Mouse (Mus musculus): ENCODE data around the gene Fam118b. TPM values are rescaled to one million over a fixed set of nuclear protein-coding genes. Genes with fewer than 3 reads are reported as not detected.

Fam118b gene
- polyA plus RNA-seq, 1 experiment from 2014 or later, result 9.9 TPM

DNA sequence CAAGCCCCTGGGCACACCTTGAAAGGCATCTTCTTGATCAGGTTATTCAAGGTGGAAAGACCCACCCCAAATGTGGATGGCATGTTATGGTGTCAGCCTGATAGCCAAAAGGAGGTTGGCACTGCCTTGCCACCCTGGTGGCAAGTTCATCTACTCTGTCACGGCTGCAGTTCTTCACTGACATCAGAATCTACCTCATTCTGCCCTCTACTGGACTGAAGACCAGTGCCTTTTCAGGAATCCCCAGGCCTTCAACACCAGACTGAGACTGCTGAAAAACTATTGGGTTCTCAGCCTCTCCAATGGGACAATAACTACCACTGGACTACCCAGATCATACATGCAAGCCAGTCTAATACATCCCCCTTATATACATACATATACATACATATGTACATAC, 27.9 kb downstream of the Fam118b start:
- no peaks in the 10 kb centered on the region for H3K27me3 ChIP-seq (ENCODE audit: control insufficient read depth, insufficient read depth, low read depth, low read length)
- H3K9me3 ChIP-seq (replicated peaks; ENCODE audit: control insufficient read depth, low read length), result no peaks in the 10 kb centered on the region
- no peaks in the 10 kb centered on the region for H3K36me3 ChIP-seq (ENCODE audit: control insufficient read depth, insufficient read depth)
- H3K27ac ChIP-seq (ENCODE audit: low read length), result no peak overlapping the region
- WGBS (ENCODE audit: insufficient replicate concordance), result 50% methylated on average over 1 of the region's 1 CpGs
- H3K9ac ChIP-seq (ENCODE audit: low read depth, low read length), result no peak overlapping the region
- H3K4me1 ChIP-seq (ENCODE audit: control insufficient read depth, low read depth, low read length), result no peaks in the 10 kb centered on the region
- H3K4me3 ChIP-seq (ENCODE audit: low read depth, low read length), result no peak overlapping the region
- H3K4me2 ChIP-seq (ENCODE audit: low read depth, low read length), result no peak overlapping the region
- no peak for ATAC-seq (ENCODE audit: low read depth)

DNA sequence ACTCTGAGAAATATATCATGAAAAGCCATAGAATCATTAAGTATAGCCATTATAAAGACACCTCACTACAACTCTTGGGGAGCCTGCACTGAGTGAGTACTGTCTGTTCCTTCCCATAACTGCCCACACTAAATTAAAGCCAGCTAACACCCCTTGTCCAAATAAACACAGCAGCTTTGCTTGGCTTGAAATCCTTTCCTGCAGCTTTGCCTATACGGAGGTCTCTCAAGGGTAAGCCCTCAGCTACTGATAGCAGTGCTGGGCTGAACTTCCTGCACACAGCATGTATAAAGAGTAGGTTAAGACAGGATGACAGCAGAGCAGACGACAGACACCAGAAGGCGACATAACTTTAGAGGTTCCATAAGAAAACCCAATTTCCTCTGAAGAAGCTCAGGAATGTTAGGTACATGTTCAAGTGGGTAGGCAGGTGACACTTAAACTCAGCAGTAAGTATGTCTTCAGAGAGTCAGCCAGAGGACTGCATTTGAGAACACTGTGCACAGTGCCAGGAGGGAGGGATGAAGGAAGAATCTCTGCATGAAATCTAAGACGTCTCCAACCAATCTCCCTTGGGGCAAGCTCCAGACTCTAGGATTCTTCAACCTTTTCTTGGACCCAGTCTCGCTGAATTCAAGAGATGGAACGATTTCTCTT, 28.6 kb downstream of the Fam118b start:
- 59% methylated on average over 6 of the region's 6 CpGs for WGBS (ENCODE audit: insufficient replicate concordance)
- Histone ChIP-seq H3K27me3 (ENCODE audit: control insufficient read depth, insufficient read depth, low read depth, low read length) (no peaks in the 10 kb centered on the region), H3K4me2 (ENCODE audit: low read depth, low read length) (no peak overlapping the region), H3K9ac (ENCODE audit: low read depth, low read length) (no peak overlapping the region), H3K27ac (ENCODE audit: low read length) (no peak overlapping the region), H3K4me3 (ENCODE audit: low read depth, low read length) (no peak overlapping the region), H3K36me3 (ENCODE audit: control insufficient read depth, insufficient read depth) (no peaks in the 10 kb centered on the region), H3K4me1 (ENCODE audit: control insufficient read depth, low read depth, low read length) (no peaks in the 10 kb centered on the region), H3K9me3 (replicated peaks; ENCODE audit: control insufficient read depth, low read length) (no peaks in the 10 kb centered on the region)
- ATAC-seq (ENCODE audit: low read depth), result no peak

DNA sequence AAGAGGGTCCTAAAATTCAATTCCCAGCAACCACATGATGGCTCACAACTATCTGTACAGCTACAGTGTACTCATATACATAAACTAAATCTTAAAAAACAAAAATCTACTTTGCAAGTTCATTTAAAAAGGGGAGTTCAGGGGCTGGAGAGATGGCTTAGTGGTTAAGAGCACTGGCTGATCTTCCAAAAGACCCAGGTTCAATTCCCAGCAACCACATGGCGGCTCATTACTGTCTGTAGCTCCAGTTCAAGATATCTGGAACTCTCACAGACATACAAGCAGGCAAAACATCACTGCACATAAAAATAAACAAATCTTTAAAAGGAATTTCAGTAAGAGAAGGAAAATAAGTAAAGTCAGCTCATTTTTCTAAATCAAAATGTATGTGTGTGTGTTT, 29.2 kb downstream of the Fam118b start:
- Histone ChIP-seq H3K27ac (ENCODE audit: low read length) (no peak overlapping the region), H3K4me3 (ENCODE audit: low read depth, low read length) (no peak overlapping the region), H3K9ac (ENCODE audit: low read depth, low read length) (no peak overlapping the region), H3K4me2 (ENCODE audit: low read depth, low read length) (no peak overlapping the region), H3K4me1 (ENCODE audit: control insufficient read depth, low read depth, low read length) (no peaks in the 10 kb centered on the region), H3K9me3 (replicated peaks; ENCODE audit: control insufficient read depth, low read length) (no peaks in the 10 kb centered on the region), H3K27me3 (ENCODE audit: control insufficient read depth, insufficient read depth, low read depth, low read length) (no peaks in the 10 kb centered on the region), H3K36me3 (ENCODE audit: control insufficient read depth, insufficient read depth) (no peaks in the 10 kb centered on the region)
- WGBS (ENCODE audit: insufficient replicate concordance), result 87% methylated on average over 1 of the region's 1 CpGs
- no peak for ATAC-seq (ENCODE audit: low read depth)

DNA sequence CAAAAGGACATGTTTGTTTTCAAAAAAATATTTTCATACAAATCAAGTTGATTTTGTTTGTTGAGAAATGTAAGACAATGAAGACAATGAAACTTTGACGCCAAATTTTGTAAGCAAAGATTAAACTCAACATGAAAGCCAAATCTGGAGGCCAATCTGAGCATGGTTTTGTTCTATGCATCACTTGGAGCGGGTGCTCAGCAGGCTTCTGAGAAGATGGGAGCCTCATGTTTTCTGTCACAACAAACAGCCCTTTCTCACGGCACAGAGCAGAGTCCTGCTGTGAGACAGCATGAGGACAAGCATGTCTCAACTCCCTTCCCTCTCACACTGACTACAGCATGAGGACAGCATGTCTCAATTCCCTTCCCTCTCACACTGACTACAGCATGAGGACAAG, 31.6 kb downstream of the Fam118b start:
- ATAC-seq (ENCODE audit: low read depth), result no peak
- no peaks in the 10 kb centered on the region for H3K4me1 ChIP-seq (ENCODE audit: control insufficient read depth, low read depth, low read length)
- H3K36me3 ChIP-seq (ENCODE audit: control insufficient read depth, insufficient read depth), result no peaks in the 10 kb centered on the region
- H3K9ac ChIP-seq (ENCODE audit: low read depth, low read length), result no peak overlapping the region
- H3K27me3 ChIP-seq (ENCODE audit: control insufficient read depth, insufficient read depth, low read depth, low read length), result no peaks in the 10 kb centered on the region
- no peak overlapping the region for H3K27ac ChIP-seq (ENCODE audit: low read length)
- H3K4me3 ChIP-seq (ENCODE audit: low read depth, low read length), result no peak overlapping the region
- WGBS (ENCODE audit: insufficient replicate concordance), result 69% methylated on average over 3 of the region's 3 CpGs
- no peak overlapping the region for H3K4me2 ChIP-seq (ENCODE audit: low read depth, low read length)
- no peaks in the 10 kb centered on the region for H3K9me3 ChIP-seq (replicated peaks; ENCODE audit: control insufficient read depth, low read length)

DNA sequence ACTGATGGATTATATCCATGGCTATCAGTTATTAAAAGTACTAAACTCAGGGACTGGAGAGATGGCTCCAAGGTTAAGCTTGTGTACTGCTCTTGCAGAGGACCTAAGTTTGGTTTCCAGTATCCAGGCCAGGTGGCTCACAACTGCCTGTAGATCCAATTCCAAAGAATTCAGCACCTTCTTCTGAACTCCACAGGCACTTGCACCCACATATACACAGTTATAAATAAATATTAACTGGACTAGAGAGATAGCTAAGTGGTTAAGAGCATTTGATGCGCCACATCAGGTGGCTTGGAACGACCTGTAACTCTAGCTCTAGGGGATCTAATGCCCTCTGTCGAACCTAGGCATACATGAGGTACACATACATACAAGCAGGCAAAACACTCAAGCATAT, 38.9 kb downstream of the Fam118b start:
- no peak overlapping the region for H3K4me3 ChIP-seq (ENCODE audit: low read depth, low read length)
- 75% methylated on average over 3 of the region's 3 CpGs for whole genome bisulfite sequencing (ENCODE audit: insufficient replicate concordance)
- no peaks in the 10 kb centered on the region for H3K4me1 ChIP-seq (ENCODE audit: control insufficient read depth, low read depth, low read length)
- no peaks in the 10 kb centered on the region for H3K27me3 ChIP-seq (ENCODE audit: control insufficient read depth, insufficient read depth, low read depth, low read length)
- H3K4me2 ChIP-seq (ENCODE audit: low read depth, low read length), result no peak overlapping the region
- no peaks in the 10 kb centered on the region for H3K36me3 ChIP-seq (ENCODE audit: control insufficient read depth, insufficient read depth)
- H3K27ac ChIP-seq (ENCODE audit: low read length), result no peak overlapping the region
- no peaks in the 10 kb centered on the region for H3K9me3 ChIP-seq (replicated peaks; ENCODE audit: control insufficient read depth, low read length)
- ATAC-seq (ENCODE audit: low read depth), result no peak
- H3K9ac ChIP-seq (ENCODE audit: low read depth, low read length), result no peak overlapping the region

DNA sequence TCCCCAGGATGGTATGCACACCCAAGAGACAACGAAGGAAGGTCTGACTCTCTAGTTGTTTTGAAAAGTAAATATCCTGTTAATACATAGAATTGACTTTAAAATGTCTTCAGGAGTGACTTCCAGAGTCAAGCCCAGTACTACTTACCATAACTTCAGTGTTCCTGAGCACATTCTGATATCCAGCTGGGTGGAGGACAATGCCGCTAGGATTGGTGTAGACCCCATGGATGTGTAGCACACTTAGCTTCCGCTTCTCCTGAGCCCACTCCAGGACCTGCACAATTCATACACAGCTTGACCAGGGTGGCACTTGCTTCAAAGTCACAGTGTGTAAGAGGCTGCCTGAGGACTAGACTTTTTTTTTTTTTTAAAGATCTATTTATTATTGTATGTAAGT, 44.1 kb downstream of the Fam118b start:
- H3K4me2 ChIP-seq (ENCODE audit: low read depth, low read length), result no peak overlapping the region
- H3K36me3 ChIP-seq (ENCODE audit: control insufficient read depth, insufficient read depth), result peaks cover 4% of the 10 kb centered on the region
- no peak overlapping the region for H3K9ac ChIP-seq (ENCODE audit: low read depth, low read length)
- no peaks in the 10 kb centered on the region for H3K9me3 ChIP-seq (replicated peaks; ENCODE audit: control insufficient read depth, low read length)
- H3K27ac ChIP-seq (ENCODE audit: low read length), result no peak overlapping the region
- H3K4me1 ChIP-seq (ENCODE audit: control insufficient read depth, low read depth, low read length), result no peaks in the 10 kb centered on the region
- H3K27me3 ChIP-seq (ENCODE audit: control insufficient read depth, insufficient read depth, low read depth, low read length), result no peaks in the 10 kb centered on the region
- no peak for ATAC-seq (ENCODE audit: low read depth)
- WGBS (ENCODE audit: insufficient replicate concordance), result 84% methylated on average over 3 of the region's 3 CpGs
- H3K4me3 ChIP-seq (ENCODE audit: low read depth, low read length), result no peak overlapping the region

DNA sequence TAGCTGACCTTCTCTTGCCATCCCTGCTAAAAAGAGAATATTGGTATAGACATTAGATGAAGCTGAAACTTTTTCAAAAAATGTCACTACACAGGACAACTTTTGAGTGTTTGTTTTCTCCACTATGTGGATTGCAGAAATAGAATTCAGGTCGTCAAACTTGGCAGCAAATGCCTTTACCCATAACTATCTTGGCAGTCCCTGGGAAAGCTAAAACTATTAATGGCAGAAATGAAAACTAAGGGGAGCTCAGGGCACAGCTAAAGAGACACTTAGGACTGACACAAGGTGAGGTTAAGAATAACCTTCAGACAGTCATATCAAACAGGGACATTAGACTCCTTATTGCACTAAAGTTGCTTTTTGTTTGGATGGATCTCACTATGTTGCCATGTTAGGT, 49.6 kb downstream of the Fam118b start:
- Histone ChIP-seq H3K4me2 (ENCODE audit: low read depth, low read length) (no peak overlapping the region), H3K36me3 (ENCODE audit: control insufficient read depth, insufficient read depth) (peaks cover 31% of the 10 kb centered on the region), H3K27ac (ENCODE audit: low read length) (no peak overlapping the region), H3K4me1 (ENCODE audit: control insufficient read depth, low read depth, low read length) (no peaks in the 10 kb centered on the region), H3K9me3 (replicated peaks; ENCODE audit: control insufficient read depth, low read length) (no peaks in the 10 kb centered on the region), H3K27me3 (ENCODE audit: control insufficient read depth, insufficient read depth, low read depth, low read length) (no peaks in the 10 kb centered on the region), H3K4me3 (ENCODE audit: low read depth, low read length) (no peak overlapping the region), H3K9ac (ENCODE audit: low read depth, low read length) (no peak overlapping the region)
- no peak for ATAC-seq (ENCODE audit: low read depth)
- WGBS (ENCODE audit: insufficient replicate concordance), result 51% methylated on average over 1 of the region's 1 CpGs

DNA sequence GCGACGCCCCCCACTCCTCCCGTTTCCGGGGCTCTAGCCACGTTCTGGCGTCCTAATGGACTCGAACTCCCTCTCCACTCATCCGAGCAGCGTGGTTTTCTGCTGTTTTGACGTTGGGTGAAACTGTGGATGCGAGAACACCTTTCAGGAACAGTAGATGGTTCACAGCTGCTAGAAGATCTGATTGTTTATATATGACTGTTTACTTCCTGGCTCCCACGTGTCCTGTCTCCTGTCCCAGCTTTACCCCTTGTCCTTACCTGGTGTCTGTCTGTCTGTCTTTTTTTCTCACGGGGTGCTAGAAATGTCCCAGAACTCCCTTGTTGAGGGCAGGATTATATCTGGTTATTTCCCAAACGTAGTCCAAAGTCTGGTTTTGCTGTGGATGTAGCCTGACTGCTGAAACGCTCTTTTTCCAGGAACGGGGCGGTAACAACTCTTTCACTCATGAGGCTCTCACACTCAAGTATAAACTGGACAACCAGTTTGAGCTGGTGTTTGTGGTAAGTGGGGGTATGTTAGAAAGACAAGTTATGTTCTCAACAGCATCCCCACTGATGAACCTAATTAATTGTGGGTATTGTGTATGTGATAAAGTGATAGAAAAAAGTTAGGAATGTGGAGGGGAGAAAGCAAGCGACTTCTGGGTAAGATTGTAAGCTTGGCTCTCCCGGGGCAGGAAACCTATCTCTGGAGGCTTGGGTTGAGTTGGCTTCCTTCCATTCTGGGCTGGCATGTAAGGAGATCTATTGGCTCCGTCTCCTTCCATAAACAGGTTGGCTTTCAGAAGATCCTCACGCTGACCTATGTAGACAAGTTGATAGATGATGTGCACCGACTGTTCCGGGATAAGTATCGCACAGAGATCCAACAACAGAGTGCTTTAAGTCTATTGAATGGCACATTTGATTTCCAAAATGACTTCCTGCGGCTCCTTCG, 55.8 kb downstream of the Fam118b start:
- 29% methylated on average over 26 of the region's 26 CpGs for WGBS (ENCODE audit: insufficient replicate concordance)
- H3K9ac ChIP-seq (ENCODE audit: low read depth, low read length), result peak overlapping the region; percentile 89
- no peaks in the 10 kb centered on the region for H3K27me3 ChIP-seq (ENCODE audit: control insufficient read depth, insufficient read depth, low read depth, low read length)
- no peaks in the 10 kb centered on the region for H3K9me3 ChIP-seq (replicated peaks; ENCODE audit: control insufficient read depth, low read length)
- peak overlapping the region; percentile 78 for H3K27ac ChIP-seq (ENCODE audit: low read length)
- ATAC-seq (ENCODE audit: low read depth), result no peak
- peaks cover 17% of the 10 kb centered on the region for H3K4me1 ChIP-seq (ENCODE audit: control insufficient read depth, low read depth, low read length)
- peak overlapping the region; percentile 98 for H3K4me3 ChIP-seq (ENCODE audit: low read depth, low read length)
- H3K36me3 ChIP-seq (ENCODE audit: control insufficient read depth, insufficient read depth), result peaks cover 46% of the 10 kb centered on the region
- H3K4me2 ChIP-seq (ENCODE audit: low read depth, low read length), result peak overlapping the region; percentile 91

All from liver, embryonic 16.5 days (tissue).